Mouse (Mus musculus): Measurements from ENCODE around the gene Tmem210.

The Tmem210 gene

GRCm38 (mm10) chr2:25265897-25266656 is 21.9 kb upstream of the Tmem210 start:
- no peak for DNase-seq

- DNase-seq: peak; percentile 53
These were observed 21.2 kb upstream of the Tmem210 start for GRCm38 (mm10) chr2:25266720-25267119.

- DNase-seq: no peak
These were observed 20.7 kb upstream of the Tmem210 start for GRCm38 (mm10) chr2:25267241-25267640.

- DNase-seq: no peak
These were observed 20.1 kb upstream of the Tmem210 start for GRCm38 (mm10) chr2:25267746-25268309.

- DNase-seq: peak; percentile 99
These were observed 16.0 kb upstream of the Tmem210 start, which contains the start of the genes Ssna1 and Anapc2 for GRCm38 (mm10) chr2:25271827-25272511. Gene Ssna1, minus strand, starts transcription at chr2:25272438. Gene Anapc2, plus strand, starts transcription at chr2:25272478.

GRCm38 (mm10) chr2:25272515-25272914 is 15.4 kb upstream of the Tmem210 start:
- no peak for DNase-seq

- DNase-seq: no peak
These were observed 14.9 kb upstream of the Tmem210 start for GRCm38 (mm10) chr2:25273010-25273409.

GRCm38 (mm10) chr2:25278928-25279882 is 8.7 kb upstream of the Tmem210 start:
- peak; percentile 91 for DNase-seq

GRCm38 (mm10) chr2:25285551-25285950 is 2.4 kb upstream of the Tmem210 start:
- no peak for DNase-seq

- DNase-seq: no peak
These were observed 1.6 kb upstream of the Tmem210 start for GRCm38 (mm10) chr2:25286314-25286713.

GRCm38 (mm10) chr2:25286837-25287636 is 908 bp upstream of the Tmem210 start:
- peak; percentile 62 for DNase-seq

GRCm38 (mm10) chr2:25288734-25289345 is 895 bp downstream of the Tmem210 start:
- no peak for DNase-seq

- DNase-seq: peak; percentile 53
These were observed 1.7 kb downstream of the Tmem210 start, which contains the start of gene Lrrc26 for GRCm38 (mm10) chr2:25289651-25290050. Gene Lrrc26, plus strand, starts transcription at chr2:25289915.

GRCm38 (mm10) chr2:25290101-25290815 is 2.3 kb downstream of the Tmem210 start:
- DNase-seq: no peak

GRCm38 (mm10) chr2:25290816-25291130 is 2.8 kb downstream of the Tmem210 start:
- no peak for DNase-seq

- no peak for DNase-seq
These were observed 3.5 kb downstream of the Tmem210 start for GRCm38 (mm10) chr2:25291184-25292053.

GRCm38 (mm10) chr2:25292054-25292544 is 4.2 kb downstream of the Tmem210 start:
- DNase-seq: no peak

GRCm38 (mm10) chr2:25292856-25293255 is 4.9 kb downstream of the Tmem210 start:
- peak; percentile 88 for DNase-seq

GRCm38 (mm10) chr2:25293706-25294105 is 5.8 kb downstream of the Tmem210 start:
- DNase-seq: no peak

Data from lung, postnatal 10 days (tissue).